Mouse (Mus musculus): ENCODE measurements at regions not wholly inside any gene's neighbourhood (a gene's known extent, or its start where the extent isn't known, plus 50 kb on each side); places are given as distances from the start of the nearest gene placed in this dataset.

- TF ChIP-seq CTCF (IDR thresholded peaks at IDR 0.05; ENCODE audit: low read depth, low read length): no peak
- no peak for TF ChIP-seq GATA2 (IDR thresholded peaks at IDR 0.05; ENCODE audit: borderline replicate concordance, low read depth, low read length)
- no peak for TF ChIP-seq POLR2AphosphoS5 (IDR thresholded peaks at IDR 0.05; ENCODE audit: insufficient replicate concordance, low read depth, low read length)
- no peak for TF ChIP-seq TAL1 (conservative IDR thresholded peaks at IDR 0.05; ENCODE audit: low read depth, low read length)
Observed at GRCm38 (mm10) chr1:88600145-88600544, 90.3 kb upstream of the Glrp1 start.
